Mouse (Mus musculus): ENCODE measurements around the gene Gm49333.
A peak's percentile ranks its signal among the peaks of the same experiment; 100 is the strongest.
"Not testable (repeated sequence)": the region's sequence is repeated elsewhere in the genome, so short reads cannot be mapped to it uniquely, and the experiment has no call there.

The Gm49333 gene

DNA sequence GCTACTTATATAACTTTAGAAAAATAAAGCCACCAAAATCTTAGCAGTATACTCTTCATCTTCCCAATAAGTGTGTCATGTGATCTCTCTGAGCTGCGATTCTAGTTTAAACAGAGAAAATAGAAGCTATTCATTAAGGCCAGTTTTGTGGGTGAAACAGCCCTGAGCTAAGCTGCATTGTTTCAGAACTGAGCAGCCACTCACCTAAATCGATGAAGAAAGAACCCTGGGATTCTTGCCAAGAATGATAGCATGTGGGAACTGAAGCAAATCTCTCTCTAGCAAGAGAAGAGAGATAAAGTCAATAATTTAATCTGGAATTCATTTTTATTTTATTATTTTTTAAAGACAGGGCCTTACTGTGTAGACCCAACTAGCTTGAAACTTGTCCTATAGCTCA, 11.8 kb downstream of the Gm49333 start:
- DNase-seq (ENCODE audit: low read depth, low spot score): no peak

- no peak for DNase-seq (ENCODE audit: low read depth, low spot score)
Observed at GRCm38 (mm10) chr16:20628871-20629391, 17.5 kb downstream of the Gm49333 start.

- peak; percentile 63 for DNase-seq (ENCODE audit: low read depth, low spot score)
Observed at GRCm38 (mm10) chr16:20629731-20630634, 18.6 kb downstream of the Gm49333 start, which contains the start of gene Ece2. TSS of gene Ece2 (plus strand) at chr16:20629828.

- DNase-seq (ENCODE audit: low read depth, low spot score): no peak
Observed at GRCm38 (mm10) chr16:20637410-20637809, 26.0 kb downstream of the Gm49333 start.

DNA sequence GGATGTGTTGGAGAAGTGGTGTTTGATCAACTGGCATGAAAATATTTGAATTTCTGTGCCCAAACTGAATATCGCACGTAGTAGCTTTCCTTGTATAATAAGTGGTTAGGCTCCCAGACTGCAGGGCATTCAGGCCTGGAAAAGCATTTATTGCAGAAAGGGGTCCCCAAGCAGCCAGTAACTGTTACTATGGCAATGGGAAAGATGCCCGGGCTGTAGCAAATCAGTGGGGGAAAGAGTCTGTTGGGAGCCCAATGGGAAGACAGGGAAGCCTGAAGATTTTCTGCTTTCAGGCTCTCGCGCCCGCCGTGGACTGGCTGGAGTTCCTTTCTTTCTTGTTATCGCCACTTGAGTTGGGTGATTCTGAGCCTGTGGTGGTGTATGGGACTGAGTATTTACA, 27.0 kb downstream of the Gm49333 start:
- DNase-seq (ENCODE audit: low read depth, low spot score): no peak

DNA sequence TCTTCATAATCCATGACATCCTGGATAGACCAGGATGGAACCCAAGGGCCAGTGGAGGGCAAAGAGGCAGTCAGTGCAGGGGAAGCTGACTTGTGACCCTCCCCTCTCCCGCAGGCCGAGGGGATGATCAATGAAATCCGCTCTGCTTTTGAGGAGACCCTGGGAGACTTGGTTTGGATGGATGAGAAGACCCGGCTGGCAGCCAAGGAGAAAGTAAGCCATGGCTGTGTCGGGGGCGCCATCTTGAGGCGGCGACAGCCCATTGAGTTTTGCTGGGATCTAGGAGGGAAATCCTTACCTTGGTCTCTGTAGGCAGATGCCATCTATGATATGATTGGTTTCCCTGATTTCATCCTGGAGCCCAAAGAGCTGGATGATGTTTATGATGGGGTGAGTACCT, 30.8 kb downstream of the Gm49333 start:
- peak; percentile 61 for DNase-seq (ENCODE audit: low read depth, low spot score)

- no peak for DNase-seq (ENCODE audit: low read depth, low spot score)
Observed at GRCm38 (mm10) chr16:20643911-20644310, 32.5 kb downstream of the Gm49333 start.

DNA sequence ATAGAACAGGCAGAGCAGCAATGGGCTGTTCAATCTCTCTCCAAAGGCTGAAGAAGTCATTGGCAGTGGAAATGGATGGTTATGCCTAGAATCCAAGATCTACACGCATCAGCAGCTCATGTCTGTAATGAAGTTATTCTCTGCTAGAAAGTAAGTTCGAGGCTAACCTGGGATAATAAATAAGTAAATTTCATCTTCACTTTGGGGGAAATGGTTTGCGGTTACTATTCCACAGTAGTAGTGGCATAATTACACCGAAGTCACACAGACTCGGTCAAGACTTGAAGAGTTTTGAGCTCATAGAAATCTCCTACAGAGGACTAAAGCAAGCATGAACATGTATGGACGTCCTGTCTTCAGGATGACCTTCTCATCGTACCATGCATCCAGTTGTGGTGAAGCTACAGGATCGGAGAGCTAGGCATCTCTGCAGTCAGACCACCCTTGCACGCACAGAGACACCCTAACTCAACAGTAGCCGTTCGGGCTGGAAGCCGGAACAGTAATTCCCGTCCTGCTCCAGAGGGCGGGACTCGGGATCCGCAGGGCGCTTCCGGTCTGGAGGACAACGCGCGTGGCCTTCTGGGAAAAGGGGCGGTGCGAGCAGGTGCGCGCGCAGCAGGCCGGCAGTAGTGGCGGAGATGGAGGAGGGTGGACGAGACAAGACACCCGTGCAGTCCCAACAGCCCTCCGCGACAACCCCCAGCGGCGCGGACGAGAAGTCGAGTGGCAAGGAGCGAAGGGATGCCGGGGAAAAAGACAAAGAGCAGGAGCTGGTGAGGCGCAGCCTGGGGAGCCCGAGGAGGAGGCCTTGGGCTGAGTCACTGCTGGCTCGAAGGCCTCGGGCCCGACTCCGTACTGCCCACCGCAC, 39.9 kb downstream of the Gm49333 start, which contains the start of gene Psmd2:
Psmd2 (plus strand) TSS at position 577 of the 871 bp plus-strand sequence.
- DNase-seq (ENCODE audit: low read depth, low spot score): peak; percentile 96

- DNase-seq (ENCODE audit: low read depth, low spot score): peak; percentile 52
Observed at GRCm38 (mm10) chr16:20651947-20652310, 40.5 kb downstream of the Gm49333 start.

GRCm38 (mm10) chr16:20653315-20653714, 41.9 kb downstream of the Gm49333 start:
- DNase-seq (ENCODE audit: low read depth, low spot score): peak; percentile 32

DNA sequence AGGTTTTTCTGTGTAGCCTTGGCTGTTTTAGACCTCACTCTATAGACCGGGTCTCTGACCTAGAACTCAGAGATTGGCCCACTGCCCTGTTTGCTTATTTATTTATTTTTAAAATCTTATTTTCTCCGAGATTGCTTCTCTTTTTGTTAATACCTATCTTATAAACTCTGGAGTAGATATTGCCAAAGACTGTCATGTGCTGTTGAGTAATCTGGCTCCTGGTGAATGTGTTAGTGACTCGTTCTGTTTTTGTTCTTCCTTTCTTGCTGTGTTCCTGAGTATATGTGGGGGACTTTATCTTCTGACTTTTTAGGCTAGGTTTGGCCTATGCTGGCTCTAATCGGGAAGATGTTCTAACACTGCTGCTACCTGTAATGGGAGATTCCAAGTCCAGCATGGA, 46.3 kb downstream of the Gm49333 start:
- no peak for DNase-seq (ENCODE audit: low read depth, low spot score)

DNA sequence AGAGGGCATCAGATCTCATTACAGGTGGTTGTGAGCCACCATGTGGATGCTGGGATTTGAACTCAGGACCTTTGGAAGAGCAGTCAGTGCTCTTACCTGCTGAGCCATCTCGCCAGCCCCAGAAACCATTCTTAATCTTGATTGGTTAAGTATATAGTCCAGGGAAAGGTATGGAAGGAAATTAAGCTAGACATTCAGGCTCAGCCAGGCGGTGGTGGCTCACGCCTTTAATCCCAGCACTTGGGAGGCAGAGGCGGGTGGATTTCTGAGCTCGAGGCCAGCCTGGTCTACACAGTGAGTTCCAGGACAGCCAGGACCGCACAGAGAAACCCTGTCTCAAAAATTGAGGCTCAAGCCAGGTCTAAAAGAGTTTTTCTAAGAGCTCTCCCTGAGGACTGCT, 56.6 kb downstream of the Gm49333 start, which contains the start of gene Eif4g1:
Eif4g1 (plus strand) TSS at position 301 of the 400 bp plus-strand sequence.
- not testable (repeated sequence) for DNase-seq (ENCODE audit: low read depth, low spot score)

- DNase-seq (ENCODE audit: low read depth, low spot score): no peak
Observed at GRCm38 (mm10) chr16:20670291-20670690, 58.9 kb downstream of the Gm49333 start.

GRCm38 (mm10) chr16:20671886-20672285, 60.5 kb downstream of the Gm49333 start:
- DNase-seq (ENCODE audit: low read depth, low spot score): peak; percentile 79

GRCm38 (mm10) chr16:20672500-20672902, 61.1 kb downstream of the Gm49333 start:
- DNase-seq (ENCODE audit: low read depth, low spot score): peak; percentile 94

GRCm38 (mm10) chr16:20672965-20673705, 61.7 kb downstream of the Gm49333 start:
- DNase-seq (ENCODE audit: low read depth, low spot score): peak; percentile 51

DNA sequence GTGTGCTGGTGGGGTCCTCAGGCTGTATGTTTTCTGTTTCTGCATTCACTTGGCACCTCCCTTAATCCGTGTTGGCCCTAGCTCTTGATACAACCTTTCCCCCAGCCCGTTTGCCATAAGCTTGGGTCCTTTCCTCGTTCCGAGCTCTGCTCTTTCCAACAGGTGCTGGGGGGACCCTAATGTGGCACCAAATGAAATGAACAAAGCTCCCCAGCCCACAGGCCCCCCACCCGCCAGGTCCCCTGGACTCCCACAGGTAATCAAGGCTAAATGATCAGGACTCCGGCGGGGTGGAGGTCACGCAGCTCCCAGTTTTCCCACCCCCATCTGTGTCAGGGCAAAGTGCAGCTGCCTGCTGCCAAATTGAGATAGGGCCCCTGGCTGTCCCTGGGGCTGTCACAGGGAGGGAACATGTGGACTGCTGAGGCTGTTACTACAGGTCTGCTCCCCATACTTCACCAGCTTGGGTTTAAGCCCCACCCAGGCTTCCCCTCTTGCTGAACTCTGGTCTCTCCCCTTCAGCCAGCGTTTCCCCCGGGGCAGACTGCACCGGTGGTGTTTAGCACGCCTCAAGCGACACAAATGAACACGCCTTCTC, 62.4 kb downstream of the Gm49333 start:
- DNase-seq (ENCODE audit: low read depth, low spot score): peak; percentile 70

DNA sequence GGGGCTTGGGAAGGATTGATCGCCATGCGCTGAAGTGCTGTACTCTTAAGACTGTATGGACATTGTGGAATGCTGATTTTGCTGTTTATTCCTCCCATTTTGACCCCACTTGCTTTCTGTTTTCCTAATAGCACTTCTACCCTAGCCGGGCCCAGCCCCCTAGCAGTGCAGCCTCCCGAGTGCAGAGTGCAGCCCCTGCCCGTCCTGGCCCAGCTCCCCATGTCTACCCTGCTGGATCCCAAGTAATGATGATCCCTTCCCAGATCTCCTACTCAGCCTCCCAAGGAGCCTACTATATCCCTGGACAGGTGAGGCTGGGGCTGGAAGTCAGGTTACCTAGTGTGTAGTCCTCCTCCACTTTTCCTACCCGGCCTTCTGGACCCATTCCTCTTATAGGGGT, 63.8 kb downstream of the Gm49333 start:
- DNase-seq (ENCODE audit: low read depth, low spot score): no peak

DNA sequence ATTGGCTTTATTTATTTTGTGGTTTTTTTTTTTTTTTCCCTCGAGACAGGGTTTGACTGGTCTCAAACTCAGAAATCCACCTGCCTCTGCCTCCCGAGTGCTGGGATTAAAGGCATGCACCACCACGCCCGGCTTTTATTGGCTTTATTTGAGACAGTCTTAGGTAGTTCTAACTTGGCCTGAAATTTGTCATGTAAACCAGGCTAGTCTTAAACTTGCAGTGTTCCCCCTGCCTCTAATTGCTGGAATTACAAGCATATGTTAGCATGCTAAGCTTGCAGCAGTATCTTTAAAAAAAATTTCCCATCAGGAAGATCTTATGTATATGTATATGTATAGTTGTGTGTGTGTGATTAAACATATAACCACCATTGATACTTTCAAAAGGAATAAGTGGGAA, 65.3 kb downstream of the Gm49333 start:
- DNase-seq (ENCODE audit: low read depth, low spot score): no peak

DNA sequence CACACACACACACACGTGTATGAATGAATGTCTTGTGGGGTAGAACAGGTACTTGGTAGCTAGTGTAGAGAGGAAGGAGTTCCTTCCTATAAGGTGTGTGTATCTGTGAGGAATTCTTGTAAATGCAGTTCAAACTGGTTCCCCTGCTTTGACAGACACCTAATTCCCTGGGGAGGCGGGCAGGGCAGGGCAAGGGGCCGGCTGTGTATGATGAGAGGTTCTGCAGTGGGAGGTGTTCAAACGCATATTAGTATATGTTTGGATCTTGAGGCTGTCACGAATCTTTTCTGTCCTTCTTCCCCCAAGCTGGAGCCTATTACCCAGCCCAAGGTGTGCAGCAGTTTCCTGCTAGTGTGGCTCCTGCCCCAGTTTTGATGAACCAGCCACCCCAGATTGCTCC, 66.0 kb downstream of the Gm49333 start:
- no peak for DNase-seq (ENCODE audit: low read depth, low spot score)

All from R1 (cell line).